Mouse (Mus musculus) thymus, postnatal 14 days (tissue): ENCODE data around the gene Ctnna3.

Experiments
- DNase-seq: peaks from one replicate; pipeline ENCODE4 v3.0.0; 2021

Gene Ctnna3

DNA sequence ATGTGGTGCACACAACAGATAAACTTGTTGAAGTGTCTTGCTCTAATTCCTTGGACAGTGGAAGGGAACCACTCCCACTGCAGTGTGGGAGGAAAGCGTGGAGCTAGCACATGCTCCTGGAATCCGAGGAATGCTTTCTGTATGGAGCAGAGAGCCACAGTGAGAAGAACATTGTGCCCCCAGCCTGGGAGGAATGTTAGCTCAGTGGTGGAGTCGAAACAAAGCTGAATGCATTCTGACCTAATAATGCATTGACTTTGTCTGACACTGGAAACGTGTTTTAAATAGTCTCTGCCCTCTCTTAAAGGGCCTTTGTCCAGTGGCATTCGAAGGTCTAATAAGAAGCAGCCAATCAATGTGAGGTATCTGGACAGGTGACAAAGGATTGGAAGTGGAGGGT is 111.9 kb downstream of the Ctnna3 start:
- DNase-seq = no peak

DNA sequence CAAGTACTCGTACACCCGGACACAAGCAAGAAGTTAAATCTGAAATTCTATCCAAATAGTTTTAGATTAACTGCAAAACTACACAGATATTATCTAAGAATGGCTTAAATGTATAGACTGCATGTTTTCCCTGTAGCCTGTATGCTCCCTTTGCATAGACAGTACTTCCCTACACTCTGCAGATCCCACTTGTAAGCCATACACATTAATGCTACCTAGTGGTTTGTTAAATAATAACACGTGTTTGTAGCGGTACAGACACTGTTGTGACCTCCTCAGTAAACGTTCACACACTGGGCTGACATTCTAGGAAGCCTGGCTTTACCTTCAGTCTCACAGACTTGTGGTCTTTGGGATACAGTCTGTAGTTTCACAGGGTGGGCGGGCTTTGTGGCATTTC is 112.6 kb downstream of the Ctnna3 start:
- no peak for DNase-seq

DNA sequence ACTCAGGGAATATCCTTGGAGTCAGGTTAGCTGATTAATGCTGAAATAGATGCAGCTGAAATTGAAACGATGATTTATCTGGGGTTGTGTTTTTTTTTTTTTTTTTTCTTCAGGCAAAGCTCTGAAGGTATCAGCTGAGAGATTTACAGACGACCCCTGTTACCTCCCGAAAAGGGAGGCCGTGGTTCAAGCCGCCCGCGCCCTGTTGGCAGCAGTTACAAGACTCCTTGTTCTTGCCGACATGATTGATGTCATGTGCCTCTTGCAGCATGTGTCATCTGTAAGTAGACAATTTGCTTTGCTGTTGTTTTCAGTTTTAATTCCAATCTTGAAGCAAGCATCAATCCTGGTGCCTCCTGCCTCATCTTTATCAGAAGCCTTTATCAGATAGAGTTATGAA is 136.8 kb downstream of the Ctnna3 start:
- DNase-seq = no peak

DNA sequence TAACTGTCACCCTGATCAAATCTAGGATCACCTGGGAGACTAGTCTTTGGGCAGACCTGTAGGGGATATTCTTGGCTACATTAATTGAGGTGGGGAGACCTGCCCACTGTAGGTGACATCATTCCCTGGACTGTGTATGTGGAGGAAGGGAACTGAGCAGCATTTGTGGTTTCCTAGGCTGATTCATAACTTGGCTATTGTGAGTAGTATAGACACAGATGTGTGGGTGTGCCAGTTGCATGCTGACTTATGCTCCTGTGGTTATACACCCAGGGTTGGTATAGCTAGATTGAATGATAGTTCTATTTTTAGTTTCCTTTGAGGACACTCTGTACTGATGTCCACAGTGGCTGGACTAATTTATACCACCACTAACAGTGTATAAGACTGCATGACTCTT is 141.7 kb downstream of the Ctnna3 start:
- DNase-seq = no peak

DNA sequence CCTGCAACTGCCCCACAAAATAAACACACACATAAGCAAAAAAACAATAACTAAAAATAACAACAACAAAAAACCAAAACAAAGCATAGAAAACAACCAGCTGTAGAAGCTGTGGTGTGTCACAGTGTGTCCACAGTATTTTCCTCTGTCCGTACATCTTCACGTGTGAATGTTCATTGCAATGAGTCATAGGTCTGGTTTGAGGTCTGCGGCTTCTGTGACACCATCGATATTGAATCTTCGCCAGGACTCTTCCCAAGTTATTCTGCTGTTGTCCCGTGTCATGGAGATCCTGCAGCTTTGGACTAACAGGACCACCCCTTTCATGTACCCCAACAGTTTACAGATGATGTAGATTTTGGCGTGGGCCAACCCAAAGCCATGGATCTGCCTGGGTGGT is 143.0 kb downstream of the Ctnna3 start:
- no peak for DNase-seq

DNA sequence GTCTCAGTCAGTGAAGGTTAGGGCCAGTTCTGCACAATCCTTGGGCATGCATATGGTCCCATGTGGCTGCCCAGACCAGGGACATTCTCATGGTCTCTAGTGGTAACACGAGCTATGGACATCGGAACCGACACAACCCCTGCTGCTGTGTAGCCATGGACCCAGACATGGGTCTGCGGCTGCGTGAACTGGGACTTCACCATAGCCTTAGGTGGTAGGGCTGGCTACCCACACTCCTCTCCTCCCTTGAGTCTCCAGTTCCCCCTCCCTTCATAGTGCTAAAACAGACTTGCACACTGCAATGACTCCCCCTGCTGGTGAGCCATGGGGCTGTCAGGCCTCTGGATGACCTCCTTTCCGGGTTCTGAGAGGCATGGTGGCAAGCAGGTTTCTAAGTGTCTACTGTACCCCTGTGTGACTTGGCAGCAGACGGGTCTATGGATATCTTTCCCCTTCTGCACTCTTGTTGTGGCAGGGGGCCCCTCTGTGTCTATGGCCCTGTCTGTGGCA is 144.3 kb downstream of the Ctnna3 start:
- no peak for DNase-seq

DNA sequence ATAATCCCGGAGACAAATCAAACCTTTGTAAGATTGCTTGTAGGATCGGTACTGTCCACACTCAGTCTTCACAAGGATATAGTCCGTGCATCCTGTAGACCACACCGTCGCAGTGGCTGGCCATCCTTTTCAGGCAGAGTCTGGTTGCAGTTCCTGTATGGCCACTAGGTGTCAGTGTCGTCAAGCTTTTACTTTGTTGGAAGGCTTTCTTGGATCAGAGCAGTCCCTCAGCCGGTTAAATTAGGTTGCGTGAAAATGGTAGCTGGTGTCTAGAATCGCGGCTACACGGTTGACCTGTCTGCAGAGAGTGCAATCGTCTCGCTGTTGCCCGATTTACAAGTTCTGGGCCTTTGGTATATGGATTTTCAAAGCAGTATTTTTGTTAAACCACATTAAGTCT is 152.7 kb downstream of the Ctnna3 start:
- DNase-seq = peak; percentile 58

DNA sequence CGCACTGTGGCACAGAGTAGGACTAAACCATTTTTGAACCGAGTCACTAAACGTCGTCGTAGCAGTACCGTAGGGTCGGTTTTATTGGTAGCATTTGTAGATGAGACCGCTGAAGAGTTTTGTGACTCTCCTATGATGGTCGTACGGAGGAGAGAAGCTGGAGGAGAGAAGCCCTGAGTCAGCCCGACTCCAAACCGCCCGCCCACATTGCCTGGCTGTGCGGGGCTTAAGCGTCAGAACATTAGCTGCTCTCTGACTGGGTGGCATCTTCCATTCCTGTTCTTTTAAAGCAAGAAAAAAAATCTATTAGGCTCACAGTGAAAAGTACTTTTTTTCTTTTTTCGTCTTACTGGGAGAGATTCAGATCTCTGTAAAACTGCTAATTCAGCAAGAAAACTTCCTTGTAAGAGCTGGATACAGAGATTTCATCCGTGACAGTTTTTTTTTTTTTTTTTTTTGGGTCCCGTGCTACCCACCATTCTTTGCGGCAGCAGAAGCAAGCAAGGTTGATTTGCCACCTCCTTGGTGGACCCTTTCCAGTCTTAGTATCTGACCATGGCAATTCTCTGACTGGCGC is 154.0 kb downstream of the Ctnna3 start:
- no peak for DNase-seq

DNA sequence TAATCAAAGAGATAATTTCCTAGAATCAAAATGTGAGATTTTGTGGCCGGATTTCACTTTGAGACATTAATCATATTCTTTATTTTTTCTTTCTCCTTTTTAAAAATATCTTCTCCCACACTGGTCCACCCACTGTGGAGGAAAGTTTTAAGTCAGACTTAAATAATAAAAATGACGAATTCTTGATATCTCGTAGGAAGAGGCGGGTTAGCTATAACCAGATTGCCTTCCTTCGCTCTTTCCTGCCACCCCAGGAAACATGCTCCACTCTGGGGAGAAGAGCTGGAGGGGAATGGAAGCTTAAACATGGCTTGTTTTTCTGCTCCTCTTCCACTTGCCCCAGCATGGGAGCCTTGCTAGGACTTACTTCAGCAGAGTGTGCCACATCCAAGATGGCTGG is 169.5 kb downstream of the Ctnna3 start:
- no peak for DNase-seq

DNA sequence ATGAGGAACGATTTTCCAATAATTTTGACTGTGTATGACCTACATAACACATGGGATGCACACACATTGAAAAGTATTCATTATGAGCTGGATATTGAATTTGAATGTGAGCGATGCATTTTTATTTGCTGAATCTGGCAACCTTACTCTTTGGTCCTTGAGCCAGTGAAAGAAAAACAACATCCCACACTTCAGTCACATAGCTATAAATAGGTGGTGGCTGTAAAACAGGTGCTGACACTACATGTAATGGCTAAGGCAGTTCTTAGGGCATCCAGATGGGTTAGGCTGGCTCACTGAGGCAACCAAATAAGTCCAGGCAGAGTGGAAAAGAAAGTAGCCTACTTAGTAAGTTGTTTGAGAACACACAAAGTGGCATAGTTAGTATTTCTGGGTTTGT is 171.3 kb downstream of the Ctnna3 start:
- DNase-seq = no peak

DNA sequence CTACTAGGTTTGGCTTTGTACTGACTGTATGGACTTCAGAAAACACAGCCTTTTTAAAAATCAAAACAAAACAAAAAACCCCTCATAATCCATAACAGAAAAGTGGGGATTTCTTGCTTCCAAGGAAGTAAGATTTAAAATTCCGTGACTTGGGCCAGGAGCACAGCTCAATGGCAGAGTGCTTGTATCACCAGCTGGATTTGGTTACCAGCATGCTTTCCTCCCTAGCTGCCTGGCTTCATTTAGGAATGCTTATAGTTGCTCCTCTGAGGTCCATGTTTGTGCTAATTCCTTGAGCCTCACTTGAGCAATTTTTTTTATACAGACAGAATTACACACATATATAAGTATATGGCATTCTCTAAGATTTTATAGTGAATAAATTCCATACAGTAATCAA is 198.6 kb downstream of the Ctnna3 start:
- no peak for DNase-seq

DNA sequence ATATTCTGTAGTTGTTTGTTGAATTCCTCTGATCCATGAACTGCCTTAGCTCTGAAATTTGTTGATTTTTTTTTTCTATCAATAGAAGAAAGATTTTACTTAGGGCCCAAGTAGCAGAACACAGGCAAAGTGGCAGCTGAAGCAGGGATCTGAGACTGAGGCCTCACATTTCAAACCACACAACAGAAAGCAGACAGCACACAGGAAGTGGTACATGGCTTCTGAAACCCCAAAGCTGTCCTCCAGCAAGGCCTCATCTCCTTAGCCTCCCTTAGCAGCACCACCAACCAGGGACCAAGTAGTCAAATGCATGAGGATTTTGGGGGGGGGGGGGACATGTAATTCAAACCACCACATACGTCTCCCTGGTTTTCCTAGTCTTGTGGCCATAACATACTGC is 204.0 kb downstream of the Ctnna3 start:
- no peak for DNase-seq

DNA sequence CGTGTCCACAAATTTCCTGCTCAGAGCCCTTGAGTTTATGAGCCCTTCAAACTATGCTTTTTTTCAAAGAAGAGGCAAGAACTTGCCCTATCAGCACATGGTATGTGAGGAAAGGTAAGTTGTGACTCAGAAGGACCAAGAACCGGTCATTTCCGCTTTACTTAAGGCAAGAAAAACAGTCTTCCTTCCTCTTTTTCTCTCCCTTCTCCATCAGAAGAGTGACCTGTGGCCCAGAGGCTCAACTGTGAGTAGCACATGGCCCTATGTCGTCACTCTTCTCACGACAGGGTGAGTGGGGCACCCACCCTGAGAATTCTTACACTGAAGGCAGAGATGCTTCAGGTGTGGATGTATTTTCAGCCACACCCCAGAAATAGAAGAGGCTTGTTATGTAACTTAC is 208.1 kb downstream of the Ctnna3 start:
- no peak for DNase-seq

DNA sequence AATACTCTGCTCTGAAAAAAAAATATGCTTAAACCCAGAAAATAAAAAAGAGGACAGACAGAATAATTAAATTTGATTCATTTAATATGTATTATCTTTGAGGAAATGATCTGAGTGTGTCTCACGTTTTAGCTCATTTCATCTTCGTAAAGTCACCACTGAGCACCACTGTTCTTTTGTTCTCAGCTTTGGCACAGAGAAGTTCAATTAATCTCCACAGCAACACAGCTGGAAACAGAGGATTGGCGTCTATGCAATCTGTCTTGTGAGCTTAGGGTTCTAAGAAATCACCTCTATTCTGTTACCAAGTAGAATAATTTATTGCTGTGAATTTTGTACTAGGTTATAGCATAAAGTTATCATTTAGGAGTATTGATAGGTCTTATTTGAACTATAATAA is 217.4 kb downstream of the Ctnna3 start:
- DNase-seq = no peak

DNA sequence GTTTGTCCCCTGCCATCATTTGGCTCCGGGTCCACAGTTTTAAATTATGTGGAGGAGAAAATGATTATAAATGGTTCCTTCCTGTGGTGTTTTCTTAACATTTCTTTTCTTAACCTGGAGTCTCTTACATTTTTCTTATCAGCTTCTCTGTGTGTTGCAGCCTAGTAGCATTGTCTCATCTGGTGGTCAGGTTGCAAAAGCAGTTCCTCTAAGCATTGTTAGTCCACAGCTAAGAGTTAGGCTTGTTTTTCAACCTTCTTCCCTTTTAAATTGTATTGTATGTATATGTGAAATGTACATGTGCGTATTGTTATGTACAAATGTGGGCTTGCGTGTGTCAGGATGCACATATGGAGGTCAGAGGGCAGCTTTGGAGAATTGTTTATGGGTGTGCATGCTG is 220.4 kb downstream of the Ctnna3 start:
- DNase-seq = no peak

DNA sequence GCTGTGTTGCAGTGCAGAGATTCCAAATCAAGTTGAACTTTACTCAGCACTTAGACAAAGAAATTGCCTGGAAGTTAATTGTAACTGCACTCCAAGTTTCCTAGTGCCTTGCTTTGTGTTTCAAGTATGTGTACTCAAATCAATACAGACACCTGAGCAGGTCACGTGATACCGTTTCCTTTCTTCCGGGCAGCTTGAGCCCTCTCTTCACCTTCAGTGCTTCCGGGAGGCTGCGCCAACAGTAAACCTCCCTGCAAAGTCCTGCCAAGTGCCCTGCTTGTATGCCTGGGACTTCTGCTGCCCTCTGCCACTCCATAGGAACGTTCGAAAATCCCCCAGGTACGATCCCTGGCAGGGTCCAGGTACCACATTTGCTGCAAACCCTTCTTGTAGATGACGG is 223.0 kb downstream of the Ctnna3 start:
- no peak for DNase-seq

DNA sequence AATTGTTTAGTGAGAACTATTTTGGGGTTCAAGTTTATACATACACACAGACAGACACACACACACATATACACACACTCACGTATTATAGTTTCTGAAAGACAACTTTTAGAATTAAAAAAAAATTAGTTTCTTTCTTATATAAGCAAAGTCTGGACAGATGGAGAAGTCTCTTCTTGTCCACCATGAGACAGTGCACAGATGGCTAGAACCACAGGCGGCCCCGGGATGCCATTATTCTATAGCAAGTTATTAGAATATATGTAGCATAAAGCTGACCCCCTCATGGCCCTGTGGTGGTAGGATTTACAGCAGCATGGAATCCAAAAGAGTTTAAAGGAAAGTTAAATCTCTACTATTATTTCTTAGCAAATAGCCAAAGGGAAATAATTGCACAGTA is 223.7 kb downstream of the Ctnna3 start:
- DNase-seq = no peak

DNA sequence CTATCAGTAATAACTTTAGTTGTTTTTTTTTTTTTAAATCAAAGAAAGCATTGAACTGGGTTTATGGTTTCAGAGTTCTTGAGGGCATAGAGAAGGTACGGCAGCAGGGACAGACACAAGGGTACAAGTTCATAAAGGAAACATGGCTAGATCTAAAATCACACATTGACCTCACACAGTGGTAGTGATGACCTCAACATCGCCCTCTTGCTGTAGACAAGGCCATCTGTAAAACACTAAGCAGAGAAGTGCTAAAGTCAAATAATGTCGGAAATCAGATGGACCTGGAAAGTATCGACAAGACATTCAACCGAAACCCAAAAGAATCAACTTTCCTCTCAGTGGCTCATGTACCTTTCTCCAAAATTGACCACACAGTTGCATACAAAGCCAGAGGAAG is 224.7 kb downstream of the Ctnna3 start:
- no peak for DNase-seq

DNA sequence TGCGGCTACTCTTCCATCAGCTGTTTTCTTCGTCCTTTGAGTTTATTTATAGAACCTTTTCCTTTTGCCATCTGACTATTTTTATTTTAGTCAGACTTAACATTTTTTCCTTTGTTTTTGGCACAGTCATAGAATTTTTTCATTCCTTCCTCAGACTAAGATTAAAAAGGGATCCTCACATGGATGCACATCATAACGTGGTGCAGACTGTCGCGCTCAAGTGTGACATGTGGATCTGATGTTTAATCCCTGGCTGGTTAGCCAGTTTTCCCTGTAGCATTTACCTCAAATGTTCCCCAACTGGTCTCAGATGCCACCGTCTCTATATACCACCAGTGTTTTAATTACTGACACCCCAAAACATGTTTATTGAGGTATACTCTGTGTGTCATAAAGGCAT is 246.4 kb downstream of the Ctnna3 start:
- no peak for DNase-seq

DNA sequence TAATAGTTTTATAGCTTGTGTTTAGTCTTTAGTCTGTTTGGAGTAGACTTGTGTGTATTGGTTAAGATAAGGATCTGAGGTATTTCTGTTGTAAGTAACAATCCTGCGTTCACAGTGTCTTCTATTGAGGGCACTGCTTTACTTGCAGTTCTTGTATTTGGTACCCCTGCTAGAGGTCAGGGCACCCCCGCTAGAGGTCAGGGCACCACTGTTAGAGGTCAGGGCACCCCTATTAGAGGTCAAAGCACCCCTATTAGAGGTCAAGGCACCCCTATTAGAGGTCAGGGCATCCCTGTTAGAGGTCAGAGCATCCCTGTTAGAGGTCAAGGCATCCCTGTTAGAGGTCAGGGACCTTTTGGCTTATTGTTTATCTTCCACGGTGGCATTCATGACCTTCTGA is 259.3 kb downstream of the Ctnna3 start:
- DNase-seq = no peak

DNA sequence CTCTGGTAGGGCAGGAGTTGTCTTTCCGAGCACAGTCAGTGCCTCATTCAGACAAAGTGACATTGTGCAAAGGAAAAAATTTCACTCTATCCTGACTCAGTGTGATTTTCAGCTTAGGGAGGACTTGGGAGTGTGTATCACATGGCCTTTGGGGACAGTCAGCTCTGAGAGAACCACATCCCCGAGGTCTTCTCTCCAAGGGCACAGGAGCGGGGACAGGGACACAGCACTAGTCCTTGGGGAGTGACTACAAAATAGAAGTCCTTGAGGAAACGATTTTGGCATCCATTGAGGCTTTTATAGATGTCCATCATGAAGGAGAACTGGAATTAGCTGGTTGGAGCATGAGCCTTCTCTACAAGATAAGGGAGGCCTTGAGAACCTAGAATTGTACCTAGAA is 259.8 kb downstream of the Ctnna3 start:
- DNase-seq = no peak

DNA sequence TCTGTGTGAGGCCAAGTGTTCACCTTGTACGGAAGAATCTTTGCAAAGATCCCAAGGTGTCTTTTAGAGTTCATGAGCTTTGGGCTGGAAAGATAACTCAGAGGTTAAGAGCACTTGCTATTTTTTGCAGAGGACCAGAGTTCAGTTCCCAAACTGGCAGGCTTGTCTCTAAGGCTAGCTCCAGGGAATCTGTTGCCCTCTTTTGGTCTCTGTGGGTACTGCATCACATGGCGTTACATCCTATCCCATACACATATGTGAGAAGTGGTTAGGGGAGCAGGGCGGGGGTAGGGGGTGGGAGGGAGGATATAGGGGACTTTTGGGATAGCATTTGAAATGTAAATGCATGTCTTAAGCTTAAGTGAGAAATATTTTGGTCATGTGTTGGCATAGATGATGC is 262.1 kb downstream of the Ctnna3 start:
- DNase-seq = no peak

DNA sequence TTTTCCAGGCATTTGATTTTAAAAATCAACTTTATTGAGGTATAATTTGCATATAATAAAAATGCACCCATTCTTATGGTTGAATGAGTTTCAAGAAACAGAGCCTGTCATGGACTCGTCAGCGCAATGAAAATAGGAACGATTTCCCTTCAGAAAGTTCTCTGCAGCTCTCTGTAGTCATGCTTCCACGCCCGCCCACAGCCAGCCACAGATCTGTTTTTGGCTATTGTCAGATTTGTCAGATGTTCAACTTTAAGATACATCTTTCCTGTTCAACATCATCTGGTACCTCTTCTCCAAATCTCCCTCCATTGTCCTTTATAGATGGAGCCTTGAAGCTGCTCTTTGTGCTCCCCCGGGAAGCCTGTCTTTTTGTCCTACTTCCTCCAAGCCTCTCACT is 280.3 kb downstream of the Ctnna3 start:
- DNase-seq = no peak

DNA sequence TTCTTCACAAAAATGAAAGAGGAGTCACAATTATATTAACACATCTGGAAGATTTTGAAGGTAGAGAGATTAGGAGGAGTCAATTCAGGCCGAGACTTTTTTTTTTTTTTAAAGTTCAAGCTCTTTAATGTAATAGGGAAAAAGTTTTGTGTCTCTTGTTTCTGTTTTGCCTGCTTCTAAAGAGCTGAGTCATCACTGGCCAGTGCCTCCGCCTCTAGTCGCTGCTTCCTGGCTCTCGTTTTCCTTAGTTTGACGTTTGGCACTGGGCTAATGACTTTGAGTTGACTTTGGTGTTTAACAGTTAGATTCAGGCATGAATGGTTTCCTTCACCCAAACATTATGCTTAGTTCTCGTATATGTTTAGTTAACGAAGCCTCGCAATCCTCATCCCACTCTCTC is 282.6 kb downstream of the Ctnna3 start:
- DNase-seq = no peak

DNA sequence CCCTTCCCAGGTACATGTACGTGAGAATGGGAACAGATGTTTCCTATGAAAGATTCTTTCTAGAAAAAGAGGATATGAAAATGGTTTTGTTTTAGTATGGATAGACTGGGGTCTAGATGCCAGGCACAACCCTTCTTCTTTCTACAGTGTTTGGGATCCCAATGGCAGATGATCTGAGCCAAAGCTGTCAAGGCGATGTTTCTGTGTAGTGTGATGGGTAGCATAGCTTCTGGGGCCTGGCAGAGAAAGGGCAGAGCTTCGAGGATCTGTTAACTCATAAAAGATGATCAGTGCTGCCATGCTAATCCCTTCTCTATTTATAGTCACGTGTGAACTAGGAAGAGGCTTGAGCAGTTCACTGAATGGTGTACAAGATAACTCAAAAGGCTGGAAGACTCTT is 284.3 kb downstream of the Ctnna3 start:
- no peak for DNase-seq

DNA sequence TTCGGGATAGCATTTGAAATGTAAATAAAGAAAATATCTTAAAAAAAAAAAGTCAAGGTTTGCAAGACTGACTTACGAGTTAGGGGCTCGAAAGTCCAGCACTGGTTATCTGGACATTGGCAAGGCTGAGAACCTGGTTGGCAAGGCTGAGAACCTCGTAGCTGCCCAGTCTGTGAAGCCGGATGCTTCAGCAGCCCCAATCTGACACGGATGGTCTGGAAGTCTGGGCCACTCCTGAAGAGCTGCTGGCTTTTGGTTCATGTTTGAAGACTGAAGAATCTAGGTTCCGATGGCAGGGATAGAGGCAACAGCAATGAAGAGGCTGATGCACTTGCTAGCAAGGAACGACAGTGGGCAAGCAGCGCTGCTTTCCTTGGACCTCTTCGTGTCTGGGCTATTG is 339.0 kb downstream of the Ctnna3 start:
- no peak for DNase-seq
